Mouse (Mus musculus): Measurements from ENCODE around the gene Carmil1.

GRCm38 (mm10) chr13:24187026-24187425, 93.6 kb downstream of the Carmil1 start:
- TF ChIP-seq CTCF (IDR thresholded peaks at IDR 0.05; ENCODE audit: low read depth, low read length) (no peak), POLR2A (IDR thresholded peaks at IDR 0.05; ENCODE audit: extremely low read depth, insufficient read depth, low read length) (no peak)

All from liver, adult 2 months (tissue).